Mouse (Mus musculus) splenic B cell, adult 2 months (primary cell): ENCODE measurements around the gene Osbpl6.
A peak's percentile ranks its signal among the peaks of the same experiment; 100 is the strongest.

ENCODE experiments used
- DNase-seq: peaks from one replicate; pipeline ENCODE4 v3.0.0-alpha.2; 2011; ENCODE audit warnings: low read depth, low spot score
- H3K27me3 ChIP-seq: 2 replicates; pipeline ENCODE4 v1.6.1; 2012; ENCODE audit warnings: mild to moderate bottlenecking, low read length, moderate library complexity, mixed read lengths; ENCODE audit not compliant: control insufficient read depth, poor library complexity, insufficient read depth, severe bottlenecking
- H3K36me3 ChIP-seq: 2 replicates; pipeline ENCODE4 v1.6.1; 2012; ENCODE audit warnings: mild to moderate bottlenecking, low read length, moderate library complexity, mixed read lengths; ENCODE audit not compliant: control insufficient read depth, poor library complexity, insufficient read depth, severe bottlenecking

The Osbpl6 gene

DNA sequence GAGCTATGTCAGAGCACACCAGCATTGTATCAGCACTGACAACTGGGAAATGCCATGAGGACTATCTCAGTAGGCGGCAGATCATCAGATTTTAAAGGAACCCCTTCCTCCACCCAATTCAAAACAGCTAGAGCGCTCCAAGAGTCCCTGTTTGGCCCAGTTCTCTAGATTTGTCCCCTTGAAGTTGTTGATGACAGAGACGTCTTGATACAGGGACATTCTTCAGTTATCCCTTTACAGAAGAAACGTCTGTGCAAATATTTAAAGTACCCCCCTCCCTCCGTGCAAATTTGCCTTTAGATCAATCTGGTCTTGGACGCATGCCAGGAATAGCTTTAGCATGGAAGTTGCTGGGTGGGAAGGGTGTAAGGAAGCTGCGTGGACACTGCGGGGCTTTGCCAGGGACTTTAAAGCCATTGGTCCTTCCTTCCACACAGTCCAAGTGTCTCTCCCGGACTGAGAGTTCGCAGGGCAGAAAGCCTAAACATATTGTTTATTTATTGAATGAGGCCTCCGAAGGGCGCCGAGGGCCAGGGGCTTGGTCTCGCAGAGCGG lies 635 bp upstream of the Osbpl6 start:
- Histone ChIP-seq H3K27me3 (no peaks in the 10 kb centered on the region), H3K36me3 (no peaks in the 10 kb centered on the region)
- DNase-seq: no peak

DNA sequence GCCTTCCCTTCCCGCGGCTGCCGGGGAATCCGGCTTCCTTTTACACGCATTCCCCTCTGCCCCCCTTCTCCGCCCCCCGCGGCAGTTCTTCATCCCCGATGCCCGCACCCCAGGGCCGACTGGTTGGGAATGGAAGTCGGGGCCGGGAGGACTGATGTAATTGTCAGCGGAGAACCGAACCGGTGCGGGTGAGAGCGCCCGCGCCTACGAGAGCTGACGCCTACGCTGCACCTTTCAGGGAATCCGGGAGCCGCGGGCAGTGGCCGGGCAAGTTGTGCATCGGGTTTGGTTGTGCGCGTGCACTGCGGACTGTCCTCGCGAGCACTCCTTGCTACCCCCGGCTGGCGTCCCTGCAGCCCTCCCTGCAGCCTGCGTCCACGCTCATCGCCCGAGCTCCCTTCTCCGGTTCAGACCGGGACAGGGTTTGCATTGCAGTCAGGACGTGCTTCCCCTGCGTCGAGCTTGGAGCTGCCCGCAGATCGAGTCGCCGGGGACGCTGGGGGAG lies 681 bp downstream of the Osbpl6 start:
- H3K36me3 ChIP-seq: no peaks in the 10 kb centered on the region
- DNase-seq: peak; percentile 7

DNA sequence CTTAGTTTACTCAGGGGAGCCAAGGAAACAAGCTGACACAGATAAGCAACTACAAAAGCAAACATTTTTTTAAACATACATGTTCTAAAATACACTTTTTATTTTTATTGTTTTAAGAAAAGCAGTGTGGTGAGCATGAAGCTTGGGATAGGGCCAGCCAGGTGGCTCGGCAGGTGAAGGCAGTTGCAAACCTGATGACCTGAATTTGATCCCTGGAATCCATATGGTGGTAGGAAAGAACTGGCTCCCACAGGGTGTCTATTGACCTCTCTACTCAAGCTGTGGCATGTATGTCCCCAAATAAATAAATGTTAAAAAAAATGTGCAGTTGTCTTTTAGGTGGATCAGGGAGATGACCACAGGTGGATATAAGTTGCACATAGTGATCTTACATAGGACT lies 3.2 kb downstream of the Osbpl6 start:
- DNase-seq: no peak
- Histone ChIP-seq H3K36me3 (no peaks in the 10 kb centered on the region), H3K27me3 (no peaks in the 10 kb centered on the region)

More for the DNA sequence above, 681 bp downstream of the Osbpl6 start:
- no peaks in the 10 kb centered on the region for H3K27me3 ChIP-seq

DNA sequence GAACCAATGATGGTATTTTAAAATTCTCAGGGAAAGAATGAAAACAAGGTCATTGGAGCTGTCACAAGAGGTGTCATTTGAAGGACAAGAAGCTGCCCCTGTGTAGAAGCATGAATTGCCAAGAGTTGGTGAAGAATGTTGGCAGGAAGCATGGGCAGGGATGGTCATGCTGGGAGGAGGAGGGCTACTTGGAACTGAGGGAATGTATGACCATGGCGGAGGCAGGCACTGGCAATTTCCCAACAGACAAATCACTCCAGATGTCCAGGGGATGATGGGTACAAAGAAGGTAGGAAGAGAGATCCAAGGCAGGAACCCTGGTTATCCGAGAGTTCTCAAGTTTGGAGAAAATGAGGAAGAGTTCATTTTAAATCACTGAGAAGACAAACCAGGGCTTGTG lies 3.7 kb downstream of the Osbpl6 start:
- no peak for DNase-seq

DNA sequence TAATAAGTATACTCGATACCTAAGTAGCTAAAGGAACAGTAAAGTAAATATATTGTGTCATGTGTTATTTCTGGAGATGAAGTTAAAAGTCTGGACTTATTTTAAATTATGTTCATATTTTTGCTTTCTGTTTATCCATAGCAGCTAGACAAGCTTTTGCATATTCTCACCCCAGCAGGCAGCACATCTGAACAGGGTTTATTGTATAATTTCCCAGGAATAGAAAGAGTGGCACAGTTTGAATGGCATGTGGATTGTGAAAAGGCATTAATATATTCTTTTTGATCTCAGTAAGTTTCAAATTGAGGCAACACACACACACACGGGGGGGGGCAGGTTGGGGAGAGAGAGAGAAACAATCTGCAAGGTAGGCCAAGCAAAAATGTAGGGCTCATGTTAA lies 6.6 kb downstream of the Osbpl6 start:
- no peak for DNase-seq

More for the DNA sequence above, 3.7 kb downstream of the Osbpl6 start:
- H3K36me3 ChIP-seq: no peaks in the 10 kb centered on the region
- no peaks in the 10 kb centered on the region for H3K27me3 ChIP-seq

DNA sequence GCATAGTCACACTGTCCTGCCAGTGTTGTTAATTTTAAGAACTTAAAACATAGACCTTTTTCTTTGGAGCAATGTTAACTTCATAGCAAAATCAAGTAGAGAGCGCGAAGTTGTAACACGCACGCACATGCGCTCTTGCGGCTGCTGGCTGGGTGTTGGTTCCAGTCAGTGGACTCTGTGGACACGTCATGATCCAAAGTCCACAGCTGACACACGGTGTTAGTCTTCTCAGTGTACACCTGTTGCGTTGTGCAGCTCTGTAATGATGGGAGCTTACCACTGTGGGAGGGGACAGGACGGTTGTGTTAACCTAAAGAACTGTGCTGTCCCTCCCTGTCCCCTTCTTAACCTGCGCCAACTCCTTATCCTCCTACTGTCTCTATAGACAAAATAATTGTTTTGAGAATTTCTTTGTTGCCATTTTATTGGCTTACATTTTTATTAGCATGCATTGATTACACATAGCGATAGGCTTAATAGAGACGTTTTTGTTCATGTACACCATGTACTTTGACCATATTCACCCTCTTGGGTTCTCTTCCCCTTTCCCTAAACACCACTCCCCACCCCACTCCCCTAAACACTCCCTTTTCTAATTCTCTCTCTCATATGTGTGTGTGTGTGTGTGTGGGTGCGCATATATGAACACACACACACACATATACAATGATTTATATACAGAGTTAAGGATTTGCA lies 11.3 kb downstream of the Osbpl6 start:
- Histone ChIP-seq H3K36me3 (no peaks in the 10 kb centered on the region), H3K27me3 (no peaks in the 10 kb centered on the region)
- no peak for DNase-seq

More for the DNA sequence above, 6.6 kb downstream of the Osbpl6 start:
- H3K36me3 ChIP-seq: no peaks in the 10 kb centered on the region
- no peaks in the 10 kb centered on the region for H3K27me3 ChIP-seq

DNA sequence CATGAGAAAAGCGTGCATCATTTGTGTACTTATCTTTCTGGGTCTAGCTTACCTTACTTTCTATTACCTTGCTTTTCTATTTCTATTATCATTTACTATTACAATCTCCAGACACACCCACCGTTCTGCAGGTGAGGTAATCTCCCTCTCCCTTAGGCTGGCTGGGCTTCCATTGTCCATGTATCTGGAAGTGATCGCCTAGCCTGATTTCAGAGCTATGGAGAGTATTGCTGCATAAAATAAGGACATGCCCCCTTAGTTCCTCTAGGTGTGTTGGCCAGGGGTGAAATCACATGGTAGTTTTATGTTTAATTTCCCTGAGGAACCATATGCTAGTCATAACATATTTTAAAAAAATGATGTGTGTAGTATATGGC lies 11.8 kb downstream of the Osbpl6 start:
- Histone ChIP-seq H3K27me3 (no peaks in the 10 kb centered on the region; the same call in 1 of the 2 replicates), H3K36me3 (no peaks in the 10 kb centered on the region)
- no peak for DNase-seq

DNA sequence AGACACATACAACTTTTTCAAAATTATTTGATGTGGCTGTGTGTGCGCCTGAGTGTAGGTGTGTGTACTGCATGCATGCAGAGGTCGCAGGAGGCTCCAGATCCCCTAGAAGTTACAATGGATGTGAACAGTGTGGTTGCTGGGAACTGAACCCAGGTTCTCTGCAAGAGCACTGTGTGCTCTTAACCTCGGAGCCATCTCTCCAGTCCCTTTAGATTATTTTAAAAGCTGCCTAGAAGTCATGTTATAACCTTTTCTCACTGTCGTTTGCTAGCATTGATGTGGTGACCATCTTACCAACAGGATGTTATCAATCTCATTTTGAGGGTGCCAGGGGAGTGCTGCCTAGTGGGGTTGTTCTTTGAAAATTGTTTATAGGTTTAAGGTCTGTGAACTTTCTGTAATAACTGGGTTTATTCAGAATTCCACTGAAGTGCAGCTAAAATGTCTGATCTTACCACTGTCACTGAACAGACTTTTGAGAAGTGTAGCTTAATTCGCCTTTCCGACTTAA lies 15.2 kb downstream of the Osbpl6 start:
- no peak for DNase-seq
- Histone ChIP-seq H3K36me3 (no peaks in the 10 kb centered on the region), H3K27me3 (no peaks in the 10 kb centered on the region; the same call in 1 of the 2 replicates)

DNA sequence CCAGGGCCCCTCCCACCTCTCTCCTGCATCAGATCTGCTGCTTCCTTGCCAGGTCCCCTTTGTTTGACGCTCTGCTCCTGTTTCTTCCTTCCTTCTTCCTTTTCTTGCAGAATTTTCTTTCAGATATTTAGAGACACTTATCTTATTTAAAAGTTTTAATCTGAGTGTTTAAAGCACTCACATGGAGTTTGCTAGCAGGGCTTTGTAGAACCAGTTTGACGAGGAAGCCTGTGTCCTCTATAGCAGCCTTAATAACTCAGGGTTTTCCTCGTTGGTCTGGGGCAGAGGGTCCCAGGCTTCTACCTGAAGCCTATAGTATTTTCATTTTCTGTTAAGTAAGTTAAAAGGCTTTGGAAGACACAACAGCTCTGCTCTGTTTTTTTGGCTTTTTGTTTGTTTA lies 20.5 kb downstream of the Osbpl6 start:
- Histone ChIP-seq H3K27me3 (no peaks in the 10 kb centered on the region; the same call in 1 of the 2 replicates), H3K36me3 (no peaks in the 10 kb centered on the region)
- no peak for DNase-seq

DNA sequence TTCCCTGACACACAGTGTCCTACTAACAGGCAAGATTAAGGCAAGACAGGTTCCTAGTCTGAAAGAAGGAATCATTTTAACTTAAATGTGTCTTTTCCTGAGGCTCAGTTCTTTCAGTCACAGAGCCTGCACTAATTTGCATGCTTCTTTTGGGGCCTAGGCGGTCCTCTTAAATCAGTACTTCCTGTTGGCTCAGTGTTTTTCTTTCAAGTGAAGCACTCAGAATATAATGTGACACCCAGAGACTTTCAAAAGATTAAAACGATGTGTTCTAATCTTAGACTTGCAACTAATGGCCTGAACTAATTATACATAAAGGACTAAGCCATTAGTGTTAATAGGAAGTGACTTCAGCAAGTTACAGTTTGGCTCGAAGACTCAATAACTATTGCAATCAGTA lies 23.0 kb downstream of the Osbpl6 start:
- DNase-seq: peak; percentile 4
- Histone ChIP-seq H3K36me3 (no peaks in the 10 kb centered on the region), H3K27me3 (no peaks in the 10 kb centered on the region)

DNA sequence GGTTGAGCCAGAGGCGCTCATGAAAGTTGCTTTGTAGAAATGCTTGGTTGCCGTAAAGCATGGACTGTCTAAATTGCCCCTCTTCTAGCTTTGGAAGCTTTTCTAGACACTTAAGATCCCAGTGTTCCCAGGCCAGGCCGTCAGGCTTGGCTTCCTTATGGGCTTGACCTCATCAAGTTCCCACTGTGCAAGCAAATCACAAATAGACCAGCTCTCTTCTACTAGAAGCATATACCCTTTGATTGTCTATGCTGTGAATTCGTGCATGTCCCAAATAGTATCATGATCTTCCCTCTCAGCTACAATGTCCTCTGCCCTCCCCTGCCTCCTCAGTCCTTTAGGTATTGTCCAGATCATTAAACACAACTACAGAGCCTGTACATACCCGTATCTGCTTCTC lies 23.5 kb downstream of the Osbpl6 start:
- H3K27me3 ChIP-seq: no peaks in the 10 kb centered on the region
- H3K36me3 ChIP-seq: no peaks in the 10 kb centered on the region
- DNase-seq: no peak

DNA sequence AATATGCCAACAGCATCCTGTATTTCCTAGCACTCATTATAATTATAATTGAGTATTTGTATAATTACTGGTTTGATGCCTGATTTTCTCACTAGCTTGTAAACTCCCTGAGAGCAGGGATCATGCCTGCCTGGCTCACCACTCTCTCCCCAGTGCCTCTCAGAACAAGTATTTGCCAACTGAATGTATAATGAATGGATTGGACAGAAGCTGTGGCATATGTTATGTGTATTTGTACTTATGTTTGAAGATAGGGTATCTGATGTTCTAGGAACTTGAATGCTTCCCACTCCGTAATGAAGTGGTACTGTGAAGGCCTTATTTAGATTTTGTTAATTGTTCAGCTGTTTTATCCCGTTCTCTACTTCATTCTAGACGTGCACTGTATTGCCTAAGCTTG lies 24.2 kb downstream of the Osbpl6 start:
- no peaks in the 10 kb centered on the region for H3K36me3 ChIP-seq
- DNase-seq: no peak
- no peaks in the 10 kb centered on the region for H3K27me3 ChIP-seq

DNA sequence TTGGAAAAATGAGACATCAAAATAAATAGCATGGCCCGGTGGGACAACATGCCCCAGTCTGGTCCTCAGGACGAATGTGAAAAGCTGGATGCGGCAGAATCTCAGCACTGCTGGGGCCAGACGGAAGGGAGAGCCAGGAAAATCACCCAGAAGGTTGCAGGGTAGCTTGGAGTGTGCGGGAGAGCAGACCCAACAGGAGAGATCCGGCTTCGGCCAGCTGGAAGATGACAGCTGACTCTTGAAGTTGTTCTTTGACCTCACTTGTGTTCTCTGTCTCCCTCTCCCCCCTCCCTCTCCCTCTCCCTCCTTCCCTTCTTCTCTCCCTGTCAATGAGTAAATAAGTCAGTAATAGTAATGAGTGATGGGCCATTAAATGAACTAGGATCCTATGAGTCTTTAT lies 27.9 kb downstream of the Osbpl6 start:
- no peaks in the 10 kb centered on the region for H3K36me3 ChIP-seq
- no peaks in the 10 kb centered on the region for H3K27me3 ChIP-seq
- DNase-seq: no peak

DNA sequence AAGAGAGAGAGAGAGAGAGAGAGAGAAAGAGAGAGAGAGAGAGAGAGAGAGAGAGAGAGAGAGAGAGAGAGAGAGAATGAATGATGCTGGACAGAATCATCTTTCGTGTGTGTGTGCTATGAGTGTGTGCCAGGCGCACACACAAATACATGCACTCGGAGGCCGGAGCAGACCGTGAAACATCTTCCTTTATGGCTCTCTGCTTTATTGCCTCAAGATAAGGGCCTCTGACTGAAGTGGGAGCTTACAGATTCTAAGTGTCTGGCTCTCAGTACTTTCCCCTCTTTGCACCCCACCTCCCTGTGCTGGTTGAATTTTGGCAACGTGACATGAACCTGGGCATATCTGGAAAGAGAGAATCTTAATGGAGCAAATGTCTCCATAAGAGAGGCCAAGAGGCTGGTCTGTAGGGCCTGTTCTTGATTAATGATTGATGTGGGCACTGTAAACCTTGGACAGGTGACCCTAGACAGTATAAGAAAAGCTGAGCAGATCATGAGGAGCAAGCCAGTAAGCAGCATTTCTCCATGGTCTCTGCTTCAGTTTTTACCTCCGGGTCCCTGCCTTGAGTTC lies 29.4 kb downstream of the Osbpl6 start:
- no peaks in the 10 kb centered on the region for H3K36me3 ChIP-seq
- no peak for DNase-seq
- H3K27me3 ChIP-seq: no peaks in the 10 kb centered on the region

DNA sequence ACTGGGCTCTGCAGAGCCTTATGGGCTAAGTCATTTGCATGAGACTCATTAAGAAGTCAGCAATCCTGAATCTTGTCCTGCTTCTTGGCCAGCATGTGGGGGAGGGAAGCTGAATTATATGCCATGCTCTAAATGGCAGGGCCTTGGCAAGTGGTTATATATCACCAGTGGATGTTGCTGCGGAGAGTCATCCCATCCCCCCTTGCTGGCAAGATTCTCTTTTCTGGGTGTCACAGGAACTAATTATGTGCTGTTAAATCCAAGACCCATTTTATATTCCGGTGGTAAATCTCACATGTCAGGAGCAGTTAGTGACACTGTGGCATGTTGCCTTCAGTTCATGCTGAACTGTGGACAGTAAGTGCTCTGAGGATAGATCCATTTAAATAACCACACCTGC lies 31.1 kb downstream of the Osbpl6 start:
- DNase-seq: no peak
- H3K27me3 ChIP-seq: no peaks in the 10 kb centered on the region
- H3K36me3 ChIP-seq: no peaks in the 10 kb centered on the region
